Mouse (Mus musculus): ENCODE results near the gene Tnfrsf19. TPM values are rescaled to one million over a fixed set of nuclear protein-coding genes. Genes with fewer than 3 reads are reported as not detected.

Tnfrsf19 gene
- polyA plus RNA-seq, 1 experiment from 2014 or later = 99.6 TPM

DNA sequence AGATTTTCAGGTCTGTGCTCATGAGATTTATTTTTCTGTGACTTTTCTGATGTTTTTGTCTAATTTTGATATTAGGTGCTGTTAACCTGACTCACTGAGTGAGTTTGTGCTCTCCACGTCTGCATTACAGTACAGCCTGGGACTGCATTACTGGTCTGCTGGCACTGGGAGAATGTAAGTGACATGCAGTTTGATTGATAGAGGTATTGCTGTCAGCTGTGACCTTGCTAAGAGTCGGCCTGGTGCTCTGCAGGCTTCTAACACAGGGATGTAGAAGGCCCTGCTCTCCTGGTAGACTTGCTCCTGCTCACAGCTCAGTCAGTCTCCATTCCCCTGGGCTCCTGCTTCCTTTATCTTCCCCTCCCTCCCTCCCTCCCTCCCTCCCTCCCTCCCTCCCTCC lies 25.3 kb downstream of the Tnfrsf19 start:
- Histone ChIP-seq H3K4me2 (replicated peaks) (no peak overlapping the region), H3K27me3 (no peaks in the 10 kb centered on the region), H3K36me3 (peaks cover 13% of the 10 kb centered on the region; the same call in 1 of the 2 replicates), H3K9ac (no peak overlapping the region), H3K4me1 (peaks cover 11% of the 10 kb centered on the region), H3K9me3 (replicated peaks) (no peaks in the 10 kb centered on the region), H3K27ac (replicated peaks) (no peak overlapping the region), H3K4me3 (replicated peaks) (no peak overlapping the region)
- WGBS = 71% methylated on average over 2 of the region's 2 CpGs
- no peak for ATAC-seq (ENCODE audit: insufficient number of reproducible peaks, low FRiP score, low TSS enrichment, low read depth)

DNA sequence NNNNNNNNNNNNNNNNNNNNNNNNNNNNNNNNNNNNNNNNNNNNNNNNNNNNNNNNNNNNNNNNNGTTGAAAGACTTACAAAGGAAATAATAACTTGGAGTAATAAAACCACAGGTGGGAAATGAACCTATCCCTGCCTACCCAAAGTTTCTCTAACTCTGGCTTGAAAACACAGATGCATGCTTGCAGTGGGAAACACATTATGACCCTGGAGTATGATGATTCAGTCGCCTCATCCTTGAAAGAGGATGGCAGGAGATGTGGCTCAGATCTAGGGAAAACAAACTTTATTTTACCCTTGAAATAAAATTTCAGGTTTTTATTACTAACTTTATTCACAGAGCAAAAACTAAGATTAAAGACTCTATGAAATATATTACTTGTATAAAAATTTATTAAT lies 26.4 kb downstream of the Tnfrsf19 start:
- Histone ChIP-seq H3K4me1 (peaks cover 16% of the 10 kb centered on the region), H3K36me3 (peaks cover 13% of the 10 kb centered on the region; the same call in 1 of the 2 replicates), H3K4me3 (replicated peaks) (no peak overlapping the region), H3K27ac (replicated peaks) (no peak overlapping the region), H3K9ac (no peak overlapping the region), H3K9me3 (replicated peaks) (no peaks in the 10 kb centered on the region), H3K4me2 (replicated peaks) (no peak overlapping the region), H3K27me3 (no peaks in the 10 kb centered on the region)
- no peak for ATAC-seq (ENCODE audit: insufficient number of reproducible peaks, low FRiP score, low TSS enrichment, low read depth)
- WGBS = 90% methylated on average over 1 of the region's 1 CpGs

DNA sequence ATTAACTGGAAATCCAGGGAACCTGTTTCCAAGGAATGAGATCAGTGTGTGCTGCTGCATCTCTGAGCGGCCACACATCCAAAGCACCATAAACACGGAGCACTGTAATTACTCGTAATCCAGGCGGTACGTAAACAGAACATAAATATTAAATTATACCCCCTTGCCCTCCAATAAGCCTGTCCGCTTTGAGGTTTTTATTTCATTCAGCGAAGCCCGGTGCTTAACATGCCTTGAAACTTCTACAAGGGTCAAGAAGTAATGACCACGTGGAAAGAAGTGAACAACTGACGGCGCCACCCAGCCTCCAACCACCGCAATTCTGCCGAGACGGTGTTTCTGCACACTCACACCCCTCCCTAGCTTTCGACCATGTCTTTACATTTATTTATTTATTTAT lies 31.7 kb downstream of the Tnfrsf19 start:
- WGBS = 55% methylated on average over 15 of the region's 15 CpGs
- ATAC-seq (ENCODE audit: insufficient number of reproducible peaks, low FRiP score, low TSS enrichment, low read depth) = peak; percentile 66; the same call in 1 of the 2 replicates
- Histone ChIP-seq H3K27ac (replicated peaks) (no peak overlapping the region), H3K4me1 (peaks cover 37% of the 10 kb centered on the region), H3K27me3 (no peaks in the 10 kb centered on the region), H3K4me2 (replicated peaks) (no peak overlapping the region), H3K9ac (no peak overlapping the region), H3K4me3 (replicated peaks) (no peak overlapping the region), H3K36me3 (no peaks in the 10 kb centered on the region), H3K9me3 (replicated peaks) (no peaks in the 10 kb centered on the region)

GRCm38 (mm10) chr14:61012397-61012931 lies 33.8 kb downstream of the Tnfrsf19 start:
- ATAC-seq (ENCODE audit: insufficient number of reproducible peaks, low FRiP score, low TSS enrichment, low read depth) = peak; percentile 81
- Histone ChIP-seq H3K9ac (no peak overlapping the region), H3K36me3 (no peaks in the 10 kb centered on the region), H3K27me3 (no peaks in the 10 kb centered on the region), H3K4me2 (replicated peaks) (peak overlapping the region; percentile 42), H3K9me3 (replicated peaks) (no peaks in the 10 kb centered on the region), H3K27ac (replicated peaks) (peak overlapping the region; percentile 77), H3K4me1 (peaks cover 33% of the 10 kb centered on the region), H3K4me3 (replicated peaks) (peak overlapping the region; percentile 21; the same call in 1 of the 2 replicates)
- 2% methylated on average over 17 of the region's 17 CpGs for WGBS

GRCm38 (mm10) chr14:61011621-61012174 lies 34.6 kb downstream of the Tnfrsf19 start:
- Histone ChIP-seq H3K9ac (no peak overlapping the region), H3K9me3 (replicated peaks) (no peaks in the 10 kb centered on the region), H3K4me3 (replicated peaks) (no peak overlapping the region), H3K27me3 (no peaks in the 10 kb centered on the region), H3K36me3 (no peaks in the 10 kb centered on the region), H3K27ac (replicated peaks) (0 out of 2 replicates have a peak overlapping the region, but pooled peaks have one; percentile 77), H3K4me1 (peaks cover 28% of the 10 kb centered on the region), H3K4me2 (replicated peaks) (no peak overlapping the region)
- ATAC-seq (ENCODE audit: insufficient number of reproducible peaks, low FRiP score, low TSS enrichment, low read depth) = no peak
- 84% methylated on average over 8 of the region's 8 CpGs for WGBS

GRCm38 (mm10) chr14:61005127-61005837 lies 41.0 kb downstream of the Tnfrsf19 start:
- H3K27ac ChIP-seq (replicated peaks) = 0 out of 2 replicates have a peak overlapping the region, but pooled peaks have one; percentile 19
- no peak for ATAC-seq (ENCODE audit: insufficient number of reproducible peaks, low FRiP score, low TSS enrichment, low read depth)

DNA sequence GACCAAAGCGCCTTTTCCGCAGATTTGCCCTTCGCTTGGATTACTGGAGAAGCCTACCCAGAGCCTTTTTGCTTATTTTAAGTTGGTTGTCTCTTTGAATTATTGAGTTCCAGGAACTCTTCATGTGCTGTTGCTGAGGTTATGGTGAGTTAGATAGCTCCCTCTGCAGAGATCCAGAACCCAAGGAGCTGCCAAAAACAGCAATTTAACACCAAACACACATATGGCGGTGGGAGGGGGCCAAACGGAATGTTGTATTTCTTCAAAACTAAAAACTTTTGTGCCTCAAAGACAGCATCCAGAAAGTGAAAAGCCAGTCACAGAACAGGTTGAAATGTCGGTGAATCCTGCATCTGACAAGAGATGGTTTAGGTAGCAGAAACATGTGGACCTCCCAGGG lies 42.6 kb downstream of the Tnfrsf19 start:
- Histone ChIP-seq H3K36me3 (no peaks in the 10 kb centered on the region), H3K27me3 (no peaks in the 10 kb centered on the region), H3K4me3 (replicated peaks) (no peak overlapping the region), H3K9ac (no peak overlapping the region), H3K4me2 (replicated peaks) (no peak overlapping the region), H3K27ac (replicated peaks) (no peak overlapping the region), H3K9me3 (replicated peaks) (no peaks in the 10 kb centered on the region), H3K4me1 (peaks cover 18% of the 10 kb centered on the region)
- no peak for ATAC-seq (ENCODE audit: insufficient number of reproducible peaks, low FRiP score, low TSS enrichment, low read depth)
- WGBS = 73% methylated on average over 6 of the region's 6 CpGs

More at GRCm38 (mm10) chr14:61005127-61005837, 41.0 kb downstream of the Tnfrsf19 start:
- H3K4me1 ChIP-seq = peaks cover 18% of the 10 kb centered on the region
- no peak overlapping the region for H3K4me2 ChIP-seq (replicated peaks)
- no peaks in the 10 kb centered on the region for H3K9me3 ChIP-seq (replicated peaks)
- 35% methylated on average over 17 of the region's 17 CpGs for WGBS
- no peaks in the 10 kb centered on the region for H3K27me3 ChIP-seq
- H3K36me3 ChIP-seq = no peaks in the 10 kb centered on the region
- no peak overlapping the region for H3K9ac ChIP-seq
- H3K4me3 ChIP-seq (replicated peaks) = no peak overlapping the region

DNA sequence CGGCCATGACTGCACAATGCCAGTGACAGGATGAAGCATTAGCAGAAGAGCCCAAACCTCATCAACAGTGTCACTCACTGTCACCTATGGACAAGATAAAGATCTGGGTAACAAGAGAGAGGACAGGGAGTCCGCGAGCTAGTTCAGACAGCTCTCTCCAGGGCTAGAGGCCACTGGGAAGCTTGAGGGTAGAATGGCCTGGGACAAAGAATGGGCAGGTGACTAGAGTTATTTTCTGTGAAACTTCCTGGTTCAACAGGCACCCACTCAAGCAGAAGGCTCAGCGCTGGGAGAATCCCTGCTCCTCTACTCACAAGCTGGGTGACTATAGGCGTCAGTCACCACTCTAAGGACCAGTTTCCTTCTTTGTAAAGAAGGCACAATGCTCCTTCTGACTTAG lies 46.2 kb downstream of the Tnfrsf19 start:
- peaks cover 11% of the 10 kb centered on the region for H3K4me1 ChIP-seq
- no peak overlapping the region for H3K4me2 ChIP-seq (replicated peaks)
- no peaks in the 10 kb centered on the region for H3K27me3 ChIP-seq
- H3K9ac ChIP-seq = no peak overlapping the region
- H3K36me3 ChIP-seq = no peaks in the 10 kb centered on the region
- H3K4me3 ChIP-seq (replicated peaks) = no peak overlapping the region
- no peaks in the 10 kb centered on the region for H3K9me3 ChIP-seq (replicated peaks)
- 85% methylated on average over 5 of the region's 5 CpGs for WGBS
- peak overlapping the region; percentile 23; the same call in 1 of the 2 replicates for H3K27ac ChIP-seq (replicated peaks)
- no peak for ATAC-seq (ENCODE audit: insufficient number of reproducible peaks, low FRiP score, low TSS enrichment, low read depth)

GRCm38 (mm10) chr14:60996556-60996955 lies 49.7 kb downstream of the Tnfrsf19 start:
- no peak overlapping the region for H3K27ac ChIP-seq (replicated peaks)
- no peaks in the 10 kb centered on the region for H3K9me3 ChIP-seq (replicated peaks)
- no peaks in the 10 kb centered on the region for H3K36me3 ChIP-seq
- no peaks in the 10 kb centered on the region for H3K27me3 ChIP-seq
- H3K4me1 ChIP-seq = peaks cover 20% of the 10 kb centered on the region
- H3K4me2 ChIP-seq (replicated peaks) = no peak overlapping the region
- no peak overlapping the region for H3K4me3 ChIP-seq (replicated peaks)
- H3K9ac ChIP-seq = no peak overlapping the region
- WGBS = 58% methylated on average over 6 of the region's 6 CpGs
- no peak for ATAC-seq (ENCODE audit: insufficient number of reproducible peaks, low FRiP score, low TSS enrichment, low read depth)

DNA sequence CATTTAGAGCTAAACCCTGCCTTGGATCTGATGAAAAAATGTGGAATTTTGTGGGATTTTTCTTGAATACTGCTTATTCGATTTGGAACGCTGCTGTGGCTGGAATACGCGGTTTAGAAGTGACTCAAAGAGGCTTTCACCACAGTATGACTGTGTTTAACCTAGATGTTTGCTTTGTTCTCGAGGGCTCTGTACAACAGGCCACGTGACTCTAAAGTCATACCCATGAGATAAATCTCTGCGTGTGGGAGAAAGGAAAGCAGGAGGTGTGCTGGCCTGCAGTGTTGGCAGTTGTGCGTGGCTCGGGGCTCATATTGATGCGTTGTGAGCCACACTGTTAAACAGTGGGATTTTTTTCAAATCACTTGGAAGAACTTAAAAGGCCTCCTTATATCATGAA lies 52.8 kb downstream of the Tnfrsf19 start:
- H3K27ac ChIP-seq (replicated peaks) = peak overlapping the region; percentile 18; the same call in 1 of the 2 replicates
- ATAC-seq (ENCODE audit: insufficient number of reproducible peaks, low FRiP score, low TSS enrichment, low read depth) = peak; percentile 56; the same call in 1 of the 2 replicates
- no peaks in the 10 kb centered on the region for H3K9me3 ChIP-seq (replicated peaks)
- 52% methylated on average over 10 of the region's 10 CpGs for WGBS
- H3K4me2 ChIP-seq (replicated peaks) = no peak overlapping the region
- no peak overlapping the region for H3K4me3 ChIP-seq (replicated peaks)
- no peak overlapping the region for H3K9ac ChIP-seq
- no peaks in the 10 kb centered on the region for H3K27me3 ChIP-seq
- no peaks in the 10 kb centered on the region for H3K36me3 ChIP-seq
- H3K4me1 ChIP-seq = peaks cover 25% of the 10 kb centered on the region

DNA sequence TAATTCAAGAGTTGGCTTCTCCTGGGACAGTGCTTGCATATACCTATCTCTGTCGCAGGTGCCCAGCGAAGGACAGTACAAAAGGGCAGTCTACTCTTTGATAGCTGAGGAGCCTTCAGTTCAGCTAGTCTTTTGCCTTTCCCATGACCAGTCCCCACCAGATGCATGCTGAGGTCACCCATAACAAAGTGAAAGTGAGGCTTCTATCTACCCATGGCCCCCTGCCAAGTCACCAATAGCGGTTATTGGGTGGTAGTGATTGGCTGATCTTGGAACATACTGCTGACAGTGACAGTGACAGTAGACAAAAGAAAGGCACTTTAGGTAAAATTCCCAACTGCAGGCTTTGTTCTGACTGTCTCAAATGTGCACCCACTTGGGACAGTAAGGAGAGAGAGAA lies 53.2 kb downstream of the Tnfrsf19 start:
- Histone ChIP-seq H3K4me3 (replicated peaks) (no peak overlapping the region), H3K27me3 (no peaks in the 10 kb centered on the region), H3K27ac (replicated peaks) (peak overlapping the region; percentile 18; the same call in 1 of the 2 replicates), H3K9me3 (replicated peaks) (no peaks in the 10 kb centered on the region), H3K4me1 (peaks cover 29% of the 10 kb centered on the region), H3K9ac (no peak overlapping the region), H3K4me2 (replicated peaks) (no peak overlapping the region), H3K36me3 (no peaks in the 10 kb centered on the region)
- 0 out of 2 replicates have a peak, but pooled peaks have one; percentile 9 for ATAC-seq (ENCODE audit: insufficient number of reproducible peaks, low FRiP score, low TSS enrichment, low read depth)
- WGBS = 77% methylated on average over 3 of the region's 3 CpGs

All from embryonic facial prominence, embryonic 15.5 days (tissue).